Mouse (Mus musculus) cerebellum, postnatal 36 days (tissue): ENCODE measurements at regions not wholly inside any gene's neighbourhood (a gene's known extent, or its start where the extent isn't known, plus 50 kb on each side); places are given as distances from the start of the nearest gene placed in this dataset.

ENCODE experiments used
- DNase-seq, 2 experiments: peaks; one replicate each; pipeline ENCODE4 v3.0.0; 2021 to 2022; ENCODE audit warnings: mixed read lengths in 2 of 2

GRCm38 (mm10) chr13:119275500-119275899 is 152.9 kb upstream of the Paip1 start:
- no peak for DNase-seq

GRCm38 (mm10) chr13:119277308-119277948 is 151.0 kb upstream of the Paip1 start:
- DNase-seq = peak; percentile 3 to 5

- no peak for DNase-seq
Observed at GRCm38 (mm10) chr13:119279449-119279848, 149.0 kb upstream of the Paip1 start.

- DNase-seq = no peak
Observed at GRCm38 (mm10) chr13:119280622-119281021, 147.8 kb upstream of the Paip1 start.

- DNase-seq = peak; percentile 63 to 67
Observed at GRCm38 (mm10) chr13:119283448-119283847, 145.0 kb upstream of the Paip1 start.

- no peak for DNase-seq
Observed at GRCm38 (mm10) chr13:119309238-119309637, 119.2 kb upstream of the Paip1 start.

GRCm38 (mm10) chr13:119310013-119310412 is 118.4 kb upstream of the Paip1 start:
- DNase-seq = no peak

GRCm38 (mm10) chr13:119314356-119314755 is 114.0 kb upstream of the Paip1 start:
- DNase-seq = no peak

- DNase-seq = no peak
Observed at GRCm38 (mm10) chr13:119318358-119318757, 110.0 kb upstream of the Paip1 start.

- no peak for DNase-seq
Observed at GRCm38 (mm10) chr13:119325510-119325909, 102.9 kb upstream of the Paip1 start.

- DNase-seq = no peak
Observed at GRCm38 (mm10) chr13:119326877-119327625, 101.3 kb upstream of the Paip1 start.

- no peak for DNase-seq
Observed at GRCm38 (mm10) chr13:119328731-119329130, 99.7 kb upstream of the Paip1 start.

- DNase-seq = no peak
Observed at GRCm38 (mm10) chr13:119331815-119332214, 96.6 kb upstream of the Paip1 start.

- DNase-seq = no peak
Observed at GRCm38 (mm10) chr13:119333915-119334314, 94.5 kb upstream of the Paip1 start.

GRCm38 (mm10) chr13:119337861-119338260 is 90.5 kb upstream of the Paip1 start:
- peak; percentile 4 to 15 for DNase-seq

GRCm38 (mm10) chr13:119339016-119339415 is 89.4 kb upstream of the Paip1 start:
- no peak for DNase-seq

- DNase-seq = peak in 1 of 2 experiments; percentile 17
Observed at GRCm38 (mm10) chr13:119339762-119340161, 88.6 kb upstream of the Paip1 start.

GRCm38 (mm10) chr13:119341833-119342232 is 86.6 kb upstream of the Paip1 start:
- DNase-seq = peak; percentile 4 to 13

- DNase-seq = no peak
Observed at GRCm38 (mm10) chr13:119342761-119343160, 85.6 kb upstream of the Paip1 start.

- no peak for DNase-seq
Observed at GRCm38 (mm10) chr13:119347988-119348387, 80.4 kb upstream of the Paip1 start.

GRCm38 (mm10) chr13:119351346-119351745 is 77.1 kb upstream of the Paip1 start:
- peak in 1 of 2 experiments; percentile 3 for DNase-seq

GRCm38 (mm10) chr13:119358696-119359095 is 69.7 kb upstream of the Paip1 start:
- no peak for DNase-seq

- peak; percentile 29 to 48 for DNase-seq
Observed at GRCm38 (mm10) chr13:119363379-119363778, 65.0 kb upstream of the Paip1 start.

GRCm38 (mm10) chr13:119364160-119364559 is 64.2 kb upstream of the Paip1 start:
- DNase-seq = no peak
